Mouse (Mus musculus): Measurements from ENCODE around the gene Dnajc8. TPM values are rescaled to one million over a fixed set of nuclear protein-coding genes. Genes with fewer than 3 reads are reported as not detected.
"Not testable (repeated sequence)": the region's sequence is repeated elsewhere in the genome, so short reads cannot be mapped to it uniquely, and the experiment has no call there.

The Dnajc8 gene
- polyA plus RNA-seq, 1 experiment from 2014 or later, result 202 TPM

DNA sequence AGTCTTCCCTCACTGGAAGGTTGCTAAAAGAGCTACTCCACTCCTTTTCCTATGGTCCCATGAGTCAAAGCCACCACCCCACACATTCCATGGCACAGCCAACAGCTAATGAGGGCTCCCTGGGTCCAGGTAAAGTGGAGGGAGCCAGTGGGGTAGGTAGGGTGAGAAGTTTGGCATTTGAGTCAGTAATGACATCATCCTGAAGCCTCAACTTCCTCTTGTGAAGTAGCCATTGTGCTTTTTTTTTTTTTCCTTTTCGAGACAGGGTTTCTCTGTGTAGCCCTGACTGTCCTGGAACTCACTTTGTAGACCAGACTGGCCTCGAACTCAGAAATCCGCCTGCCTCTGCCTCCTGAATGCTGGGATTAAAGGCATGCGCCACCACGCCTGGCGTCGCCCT lies 20.2 kb downstream of the Dnajc8 start:
- 93% methylated on average over 7 of the region's 7 CpGs for WGBS

DNA sequence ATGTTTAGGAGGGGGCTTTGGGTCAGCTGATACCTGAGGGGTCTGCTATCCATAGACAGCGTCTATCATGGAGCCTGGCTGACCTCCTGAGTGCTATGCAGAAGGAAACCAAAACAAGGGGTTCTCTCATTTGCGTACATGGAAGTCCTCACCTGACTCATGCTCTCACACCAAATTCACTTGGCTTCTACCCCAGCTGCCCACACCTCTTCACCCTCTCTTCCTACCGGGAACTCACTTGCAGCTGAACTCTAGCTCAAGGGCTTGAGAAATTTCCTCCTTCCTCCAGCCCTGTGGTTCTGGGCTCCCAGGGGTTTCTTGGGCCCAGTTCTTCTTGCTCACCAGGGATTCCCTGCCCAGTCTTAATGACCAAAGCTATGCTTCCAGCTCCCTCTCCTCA lies 27.9 kb downstream of the Dnajc8 start:
- Histone ChIP-seq H3K4me1 (replicated peaks) (0 out of 2 replicates have a peak, but pooled peaks cover 6% of the 10 kb centered on the region), H3K27me3 (ENCODE audit: insufficient read depth, poor library complexity, severe bottlenecking) (no peaks in the 10 kb centered on the region), H3K36me3 (no peaks in the 10 kb centered on the region), H3K4me3 (no peak overlapping the region), H3K27ac (no peak overlapping the region), H3K9me3 (no peaks in the 10 kb centered on the region)
- no peak for DNase-seq (ENCODE audit: low spot score)
- WGBS, result 78% methylated on average over 3 of the region's 3 CpGs

More for the DNA sequence above, 20.2 kb downstream of the Dnajc8 start:
- not testable (repeated sequence) for H3K4me1 ChIP-seq (replicated peaks); H3K27ac ChIP-seq; H3K9me3 ChIP-seq; H3K27me3 ChIP-seq (ENCODE audit: insufficient read depth, poor library complexity, severe bottlenecking); DNase-seq (ENCODE audit: low spot score); H3K4me3 ChIP-seq
- H3K36me3 ChIP-seq, result peaks cover 45% of the 10 kb centered on the region

DNA sequence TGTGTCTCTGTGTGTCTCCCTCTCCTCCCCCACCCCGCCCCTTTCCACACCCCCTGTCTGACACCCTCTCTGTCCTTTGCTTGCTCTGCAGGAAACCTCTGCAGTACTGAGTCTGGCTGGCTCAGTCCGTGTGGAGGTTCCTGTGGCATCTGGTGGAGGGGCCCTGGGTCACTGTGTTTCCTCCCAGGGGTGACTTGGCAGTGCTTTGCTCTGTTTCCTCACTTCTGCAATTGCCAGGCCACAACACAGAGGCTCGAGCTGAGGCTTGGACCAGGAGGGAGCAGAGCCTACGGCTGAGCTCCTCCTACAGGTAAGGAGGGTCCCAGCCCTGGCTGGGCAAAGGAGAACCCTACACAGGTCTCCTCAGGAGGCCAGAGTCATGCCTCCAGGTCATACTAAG lies 28.6 kb downstream of the Dnajc8 start, which contains the start of gene Ptafr:
TSS of gene Ptafr (plus strand) at position 103 of the 400 bp plus-strand sequence.
- no peak within 1 kb of the TSS for H3K27ac ChIP-seq
- no peak within 1 kb of the TSS for H3K4me3 ChIP-seq
- no peaks in the 10 kb centered on the region for H3K27me3 ChIP-seq (ENCODE audit: insufficient read depth, poor library complexity, severe bottlenecking)
- no peaks in the 10 kb centered on the region for H3K36me3 ChIP-seq
- peaks cover under 1% of the 10 kb centered on the region; the same call in 1 of the 2 replicates for H3K9me3 ChIP-seq
- DNase-seq (ENCODE audit: low spot score), result no peak
- 0 out of 2 replicates have a peak, but pooled peaks cover 6% of the 10 kb centered on the region for H3K4me1 ChIP-seq (replicated peaks)
- 41% methylated on average over 4 of the region's 4 CpGs for WGBS

DNA sequence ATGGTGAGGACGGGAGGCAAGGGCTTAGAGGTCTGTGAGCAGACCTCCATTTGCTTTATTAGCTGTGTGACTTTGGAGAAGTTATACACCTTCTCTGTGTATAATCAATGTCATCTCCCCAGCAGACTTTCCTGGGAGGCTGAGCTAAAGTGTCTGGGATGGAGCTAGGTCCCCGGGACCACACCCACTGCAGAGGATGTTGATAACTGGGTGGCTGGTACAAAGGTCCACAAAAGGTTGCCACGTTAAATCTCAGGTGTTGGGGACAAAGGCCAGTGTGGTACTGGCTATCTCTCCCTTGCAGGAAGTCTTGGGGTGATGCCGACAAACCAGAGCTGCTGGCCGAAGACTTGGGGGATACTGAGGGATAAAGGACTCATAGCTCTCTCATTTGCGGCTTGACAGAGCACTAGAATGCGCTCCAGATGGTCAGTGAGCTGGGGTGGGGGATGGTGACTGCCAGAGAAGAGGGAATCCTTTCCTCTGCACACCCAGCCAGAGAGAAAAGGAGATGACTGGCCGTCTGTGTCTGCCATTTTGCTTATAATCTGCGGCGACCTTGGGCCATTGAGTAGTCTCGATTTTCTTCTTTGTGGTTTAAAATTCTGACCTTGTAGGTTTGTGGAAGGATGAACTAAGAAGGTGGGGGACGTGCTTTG lies 29.9 kb downstream of the Dnajc8 start:
- Histone ChIP-seq H3K27ac (no peak overlapping the region), H3K4me1 (replicated peaks) (0 out of 2 replicates have a peak, but pooled peaks cover 6% of the 10 kb centered on the region), H3K36me3 (no peaks in the 10 kb centered on the region), H3K9me3 (peaks cover 4% of the 10 kb centered on the region; the same call in 1 of the 2 replicates), H3K27me3 (ENCODE audit: insufficient read depth, poor library complexity, severe bottlenecking) (no peaks in the 10 kb centered on the region), H3K4me3 (no peak overlapping the region)
- no peak for DNase-seq (ENCODE audit: low spot score)
- WGBS, result 81% methylated on average over 12 of the region's 12 CpGs

DNA sequence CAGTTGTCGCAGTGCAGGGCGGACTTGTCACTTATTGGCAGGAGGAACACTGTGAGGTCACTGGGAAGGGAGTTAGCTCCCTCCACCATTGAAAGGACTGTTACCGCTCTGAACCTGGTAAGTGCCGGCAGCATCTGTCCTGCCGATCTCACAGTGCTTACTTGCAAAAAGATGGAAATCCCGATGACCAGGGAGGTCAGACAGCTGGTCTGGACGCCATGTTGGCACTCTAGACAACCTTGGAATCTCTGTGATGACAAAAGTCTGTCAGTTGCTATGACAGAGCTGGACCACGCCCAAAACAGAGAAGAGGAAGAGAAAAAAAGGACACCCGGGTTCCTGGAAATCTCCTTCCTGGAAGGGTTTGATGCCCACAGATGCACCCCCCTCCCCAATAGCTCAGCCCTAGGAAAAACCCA lies 32.0 kb downstream of the Dnajc8 start:
- DNase-seq (ENCODE audit: low spot score), result no peak
- no peaks in the 10 kb centered on the region for H3K27me3 ChIP-seq (ENCODE audit: insufficient read depth, poor library complexity, severe bottlenecking)
- peaks cover 4% of the 10 kb centered on the region; the same call in 1 of the 2 replicates for H3K9me3 ChIP-seq
- H3K4me1 ChIP-seq (replicated peaks), result peaks cover 9% of the 10 kb centered on the region; the same call in 1 of the 2 replicates
- no peak overlapping the region for H3K4me3 ChIP-seq
- 74% methylated on average over 9 of the region's 9 CpGs for WGBS
- no peak overlapping the region for H3K27ac ChIP-seq
- no peaks in the 10 kb centered on the region for H3K36me3 ChIP-seq

DNA sequence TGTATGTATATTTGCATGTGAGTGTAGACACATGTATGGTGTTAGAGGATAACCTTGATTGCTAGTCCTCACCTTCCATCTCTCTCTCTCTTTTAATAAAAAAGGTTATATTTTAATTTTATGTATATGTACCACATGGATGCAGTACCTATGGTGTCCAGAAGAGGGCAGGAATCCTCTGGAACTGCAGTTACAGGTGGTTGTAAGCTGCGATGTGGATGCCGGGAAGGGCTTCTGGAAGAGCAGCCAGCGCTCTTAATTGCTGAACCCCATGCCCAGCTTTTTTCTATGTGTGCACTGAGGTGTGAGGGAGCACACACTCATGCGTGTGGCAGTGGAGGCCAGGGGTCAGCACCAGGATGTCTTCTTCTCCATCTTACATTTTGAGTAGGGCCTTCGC lies 33.8 kb downstream of the Dnajc8 start:
- no peak for DNase-seq (ENCODE audit: low spot score)
- peaks cover 6% of the 10 kb centered on the region; the same call in 1 of the 2 replicates for H3K4me1 ChIP-seq (replicated peaks)
- 86% methylated on average over 5 of the region's 5 CpGs for whole genome bisulfite sequencing
- H3K27me3 ChIP-seq (ENCODE audit: insufficient read depth, poor library complexity, severe bottlenecking), result no peaks in the 10 kb centered on the region
- H3K9me3 ChIP-seq, result peaks cover 4% of the 10 kb centered on the region; the same call in 1 of the 2 replicates
- no peak overlapping the region for H3K27ac ChIP-seq
- H3K36me3 ChIP-seq, result no peaks in the 10 kb centered on the region
- H3K4me3 ChIP-seq, result no peak overlapping the region

DNA sequence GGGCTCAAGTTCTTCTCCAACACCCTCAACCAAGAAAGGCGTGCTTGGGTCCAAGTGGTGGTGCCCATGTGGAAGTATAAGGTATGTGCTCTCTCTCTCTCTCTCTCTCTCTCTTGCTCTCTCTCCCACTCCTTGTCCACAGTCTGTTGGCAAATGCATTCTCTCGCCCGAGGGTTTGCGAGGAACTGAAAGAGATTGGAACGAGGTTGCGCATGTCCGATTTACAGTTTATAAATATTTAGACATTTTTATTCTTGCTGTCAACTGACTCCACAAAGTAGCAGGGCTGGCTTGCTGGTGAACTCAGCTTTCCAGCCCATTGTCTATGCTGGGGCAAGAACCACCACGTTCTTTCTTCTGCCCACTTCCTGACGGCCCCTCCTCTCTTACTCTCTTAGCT lies 35.8 kb downstream of the Dnajc8 start:
- Histone ChIP-seq H3K9me3 (peaks cover 4% of the 10 kb centered on the region; the same call in 1 of the 2 replicates), H3K4me3 (no peak overlapping the region), H3K27ac (no peak overlapping the region), H3K4me1 (replicated peaks) (peaks cover 4% of the 10 kb centered on the region; the same call in 1 of the 2 replicates), H3K27me3 (ENCODE audit: insufficient read depth, poor library complexity, severe bottlenecking) (no peaks in the 10 kb centered on the region), H3K36me3 (no peaks in the 10 kb centered on the region)
- no peak for DNase-seq (ENCODE audit: low spot score)
- WGBS, result 84% methylated on average over 9 of the region's 9 CpGs

DNA sequence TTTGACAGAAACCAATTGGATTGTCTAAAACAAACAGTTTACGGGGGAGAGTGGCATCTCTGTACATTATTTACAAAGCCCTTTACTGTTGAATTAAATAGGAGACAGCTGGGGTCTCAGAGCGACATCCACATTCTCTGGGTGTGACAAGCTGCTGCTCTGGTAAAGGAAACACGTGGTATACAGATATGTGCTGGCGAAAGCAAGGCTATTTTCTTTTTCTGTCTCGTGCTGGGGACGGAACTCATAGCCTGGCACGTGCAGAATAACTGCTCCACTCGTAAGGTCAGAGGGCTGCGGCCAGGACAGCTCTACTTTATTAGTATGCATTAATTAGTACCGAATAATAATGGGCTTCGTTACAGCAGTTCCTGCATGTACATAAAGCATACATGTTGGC lies 38.0 kb downstream of the Dnajc8 start:
- peaks cover 4% of the 10 kb centered on the region; the same call in 1 of the 2 replicates for H3K9me3 ChIP-seq
- no peaks in the 10 kb centered on the region for H3K36me3 ChIP-seq
- H3K4me3 ChIP-seq, result no peak overlapping the region
- no peak for DNase-seq (ENCODE audit: low spot score)
- WGBS, result 77% methylated on average over 11 of the region's 11 CpGs
- peaks cover 4% of the 10 kb centered on the region; the same call in 1 of the 2 replicates for H3K4me1 ChIP-seq (replicated peaks)
- H3K27me3 ChIP-seq (ENCODE audit: insufficient read depth, poor library complexity, severe bottlenecking), result no peaks in the 10 kb centered on the region
- no peak overlapping the region for H3K27ac ChIP-seq

DNA sequence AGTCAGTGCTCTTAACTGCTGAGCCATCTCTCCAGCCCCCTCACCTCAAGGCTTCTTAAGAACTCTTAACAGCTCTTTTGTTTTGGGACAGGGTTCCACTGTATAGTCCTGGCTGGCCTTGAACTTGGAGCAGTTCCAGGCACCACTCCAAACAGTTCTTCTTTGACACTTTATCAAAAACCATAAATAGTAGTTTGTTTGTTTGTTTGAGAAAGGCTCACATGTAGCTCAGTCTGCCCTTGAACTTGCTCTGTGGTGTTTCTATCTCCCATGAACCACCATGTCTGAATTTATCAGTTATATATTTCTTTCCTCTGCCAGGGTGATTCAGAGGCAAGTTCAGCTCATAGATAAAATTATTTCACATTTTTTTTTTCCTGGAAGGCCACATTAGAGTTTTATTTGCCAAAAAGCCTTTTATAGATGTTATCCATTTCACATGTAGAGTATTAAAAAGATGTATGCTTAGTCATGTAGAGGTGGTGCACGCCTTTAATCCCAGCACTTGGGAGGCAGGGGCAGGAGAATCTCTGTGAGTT lies 39.5 kb downstream of the Dnajc8 start:
- Histone ChIP-seq H3K4me3 (no peak overlapping the region), H3K27me3 (ENCODE audit: insufficient read depth, poor library complexity, severe bottlenecking) (no peaks in the 10 kb centered on the region), H3K27ac (no peak overlapping the region), H3K9me3 (no peaks in the 10 kb centered on the region), H3K36me3 (no peaks in the 10 kb centered on the region), H3K4me1 (replicated peaks) (peaks cover 4% of the 10 kb centered on the region; the same call in 1 of the 2 replicates)
- DNase-seq (ENCODE audit: low spot score), result no peak
- WGBS, result 85% methylated on average over 1 of the region's 1 CpGs

DNA sequence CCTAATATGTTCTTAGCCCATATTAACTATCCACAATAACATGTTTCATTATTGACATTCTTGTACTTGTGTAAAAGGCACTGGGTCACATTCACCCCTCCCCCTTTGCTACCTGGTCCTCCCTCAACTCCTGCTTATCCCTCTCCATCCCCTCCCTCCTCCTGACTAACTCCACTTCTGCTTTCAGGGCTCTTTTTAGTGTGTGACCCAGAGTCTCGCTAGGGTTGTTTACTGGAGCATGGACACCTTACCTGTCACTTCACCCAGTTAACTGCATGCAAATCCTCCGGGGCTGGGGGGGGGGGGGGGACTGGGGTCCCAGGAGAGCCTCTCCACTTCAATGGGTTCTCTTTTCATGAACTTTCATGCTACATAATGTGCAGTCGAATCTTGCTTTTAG lies 48.4 kb downstream of the Dnajc8 start:
- 0 out of 2 replicates have a peak, but pooled peaks cover 3% of the 10 kb centered on the region for H3K9me3 ChIP-seq
- no peaks in the 10 kb centered on the region for H3K36me3 ChIP-seq
- H3K4me3 ChIP-seq, result no peak overlapping the region
- WGBS, result 73% methylated on average over 3 of the region's 3 CpGs
- no peaks in the 10 kb centered on the region for H3K4me1 ChIP-seq (replicated peaks)
- no peak overlapping the region for H3K27ac ChIP-seq
- no peaks in the 10 kb centered on the region for H3K27me3 ChIP-seq (ENCODE audit: insufficient read depth, poor library complexity, severe bottlenecking)
- DNase-seq (ENCODE audit: low spot score), result no peak

DNA sequence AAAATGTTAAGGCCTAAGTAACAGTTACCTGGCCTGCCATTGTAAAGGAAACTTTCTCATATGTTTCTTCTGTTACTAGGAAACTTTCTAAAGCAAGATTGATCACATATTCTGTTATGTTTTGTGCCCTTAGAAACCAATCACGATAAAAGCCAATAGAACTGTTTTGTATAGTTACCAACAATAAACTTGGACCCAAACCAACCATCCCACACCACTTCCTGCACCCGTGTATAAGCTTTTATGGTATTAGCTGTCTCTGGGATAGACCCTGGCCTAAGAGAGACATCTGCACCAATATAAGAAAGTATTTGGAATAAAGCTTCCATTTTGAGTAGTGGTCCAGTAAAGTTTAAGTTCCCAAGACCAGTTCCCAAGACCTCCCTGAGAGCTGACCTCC lies 49.6 kb downstream of the Dnajc8 start:
- no peaks in the 10 kb centered on the region for H3K36me3 ChIP-seq
- 86% methylated on average over 2 of the region's 2 CpGs for WGBS
- no peaks in the 10 kb centered on the region for H3K27me3 ChIP-seq (ENCODE audit: insufficient read depth, poor library complexity, severe bottlenecking)
- 0 out of 2 replicates have a peak, but pooled peaks cover 3% of the 10 kb centered on the region for H3K9me3 ChIP-seq
- DNase-seq (ENCODE audit: low spot score), result no peak
- H3K27ac ChIP-seq, result no peak overlapping the region
- H3K4me1 ChIP-seq (replicated peaks), result no peaks in the 10 kb centered on the region
- H3K4me3 ChIP-seq, result no peak overlapping the region

DNA sequence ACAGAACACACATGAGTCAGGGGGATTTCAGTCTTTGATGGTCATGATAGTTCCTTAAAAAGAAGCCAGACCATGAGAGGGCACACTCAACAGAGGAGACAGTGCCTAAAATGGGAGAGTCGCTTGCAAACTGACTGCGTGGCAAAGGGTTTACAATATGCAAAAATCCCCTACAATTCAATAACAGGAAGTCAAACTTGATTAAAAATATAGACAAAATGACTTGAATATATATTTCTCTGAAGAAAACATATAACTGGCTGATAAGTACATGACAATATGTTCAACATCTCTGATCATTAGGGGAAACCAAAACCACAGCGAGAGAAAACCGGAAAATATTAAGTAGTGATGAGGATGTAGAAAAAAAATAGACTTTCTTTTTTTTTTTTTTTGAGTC lies 50.9 kb downstream of the Dnajc8 start:
- no peaks in the 10 kb centered on the region for H3K36me3 ChIP-seq
- 96% methylated on average over 4 of the region's 4 CpGs for WGBS
- H3K4me3 ChIP-seq, result no peak overlapping the region
- H3K27ac ChIP-seq, result no peak overlapping the region
- DNase-seq (ENCODE audit: low spot score), result no peak
- no peaks in the 10 kb centered on the region for H3K9me3 ChIP-seq
- H3K4me1 ChIP-seq (replicated peaks), result no peaks in the 10 kb centered on the region
- H3K27me3 ChIP-seq (ENCODE audit: insufficient read depth, poor library complexity, severe bottlenecking), result no peaks in the 10 kb centered on the region

DNA sequence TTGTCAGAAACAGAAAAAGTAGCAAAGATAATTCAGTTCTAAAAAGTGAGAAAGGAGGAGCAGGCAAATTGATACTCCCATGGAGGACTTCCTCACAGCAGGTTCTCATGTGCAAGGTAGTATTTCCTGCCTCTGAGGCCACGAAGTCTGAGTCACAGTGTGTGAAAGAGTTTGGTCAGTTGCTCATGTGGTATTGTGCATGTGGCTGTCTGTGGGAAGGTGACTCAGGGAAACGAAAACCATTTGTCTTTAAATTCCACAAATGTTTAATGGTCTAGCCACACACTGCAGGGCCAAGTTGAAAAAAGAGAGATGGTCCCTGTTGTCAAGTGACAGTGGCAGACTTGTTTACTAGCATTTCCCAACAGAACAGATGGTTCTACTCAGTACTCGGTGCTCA lies 53.2 kb downstream of the Dnajc8 start:
- Histone ChIP-seq H3K9me3 (no peaks in the 10 kb centered on the region), H3K4me1 (replicated peaks) (no peaks in the 10 kb centered on the region), H3K4me3 (no peak overlapping the region), H3K27ac (no peak overlapping the region), H3K27me3 (ENCODE audit: insufficient read depth, poor library complexity, severe bottlenecking) (no peaks in the 10 kb centered on the region), H3K36me3 (no peaks in the 10 kb centered on the region)
- 79% methylated on average over 3 of the region's 3 CpGs for WGBS
- no peak for DNase-seq (ENCODE audit: low spot score)

Data from hindbrain, embryonic 10.5 days (tissue).